Mouse (Mus musculus): ENCODE data around the gene Jade3. TPM values are rescaled to one million over a fixed set of nuclear protein-coding genes. Genes with fewer than 3 reads are reported as not detected.
A peak's percentile ranks its signal among the peaks of the same experiment; 100 is the strongest.
"Not testable (repeated sequence)": the region's sequence is repeated elsewhere in the genome, so short reads cannot be mapped to it uniquely, and the experiment has no call there.

Gene Jade3
- polyA plus RNA-seq (2015; fragmentation: Nextera tagmentation; extraction: Ambion mirVana): 11.0 and 12.0 TPM in 2 replicates

DNA sequence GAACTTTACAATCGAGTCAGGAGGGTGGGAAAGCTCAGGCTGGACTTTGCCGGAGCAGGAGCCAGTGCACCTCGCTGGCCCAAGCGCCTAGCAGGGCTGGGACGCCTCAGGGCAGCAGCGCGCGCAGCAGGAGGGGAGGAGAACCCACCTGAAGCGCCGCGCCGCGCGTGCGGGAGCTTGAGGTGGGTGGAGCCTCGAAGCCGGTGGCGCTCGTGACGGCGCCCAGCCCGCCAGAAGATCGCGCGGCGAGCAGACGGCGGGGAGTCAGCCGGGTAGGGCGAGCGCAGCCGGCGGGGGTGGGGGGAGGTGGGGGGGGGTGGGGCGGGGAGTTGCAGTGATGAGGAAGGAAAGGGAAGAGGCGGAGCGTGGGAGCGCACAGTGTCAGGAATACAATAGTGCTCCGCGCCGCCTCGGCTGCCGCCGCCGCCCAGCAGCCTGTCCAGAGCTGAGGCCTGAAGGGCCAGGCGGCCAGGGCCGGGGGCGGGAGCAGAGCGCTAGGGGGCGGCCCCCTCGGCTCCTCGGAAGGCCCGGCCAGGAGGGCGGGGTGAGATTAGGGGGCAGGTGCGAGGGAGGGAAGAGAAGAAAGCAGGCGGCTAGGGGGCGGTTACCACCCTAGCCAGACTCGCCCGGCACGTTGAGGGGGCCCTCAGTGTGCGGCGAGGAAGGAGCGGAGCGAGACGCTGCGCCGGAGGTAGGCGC is at the start of gene Jade3:
TSS of gene Jade3 (plus strand) at position 549 of the 699 bp plus-strand sequence.
- H3K9me3 ChIP-seq: no peaks in the 10 kb centered on the region
- 23% methylated on average over 47 of the region's 67 CpGs for WGBS

DNA sequence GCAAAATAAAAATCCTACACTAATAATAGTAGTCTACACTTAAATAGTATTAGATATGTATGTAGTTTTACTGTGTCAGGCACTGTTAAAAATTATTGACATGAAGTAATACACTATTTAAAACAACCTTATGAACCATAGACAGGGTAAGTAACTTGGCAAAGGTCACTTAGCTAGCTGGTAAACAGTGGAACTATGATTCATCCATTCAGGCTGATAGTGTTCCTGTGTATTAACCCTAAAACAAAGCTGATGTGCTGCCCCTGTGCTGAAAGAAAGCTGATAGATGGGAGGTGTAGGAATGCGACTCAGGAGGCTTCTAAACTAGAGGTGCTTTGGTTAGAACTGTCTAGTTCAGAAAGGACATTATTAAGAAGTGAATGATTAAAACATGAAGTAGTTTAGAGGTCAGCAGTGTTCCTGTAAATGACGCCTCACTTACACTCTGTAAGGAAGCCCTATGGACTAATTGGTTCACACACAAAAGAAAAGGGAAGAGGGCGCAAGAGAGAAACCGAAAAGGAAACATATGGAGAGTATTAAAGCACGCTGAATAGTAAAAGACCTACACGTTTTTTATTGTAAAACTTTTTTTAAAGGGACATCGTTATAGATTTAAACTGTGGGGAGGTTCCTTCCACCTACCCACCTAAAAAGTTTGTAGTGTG is 46.0 kb upstream of the Jade3 start:
- 74% methylated on average over 7 of the region's 7 CpGs for WGBS
- H3K4me1 ChIP-seq: no peaks in the 10 kb centered on the region
- no peak overlapping the region for H3K4me3 ChIP-seq
- no peak overlapping the region for H3K9ac ChIP-seq
- 0 out of 2 replicates have a peak, but pooled peaks cover 3% of the 10 kb centered on the region for H3K36me3 ChIP-seq
- H3K27me3 ChIP-seq: no peaks in the 10 kb centered on the region
- ATAC-seq (ENCODE audit: borderline replicate concordance, extremely low read depth, low FRiP score, low TSS enrichment): no peak
- H3K27ac ChIP-seq: no peak overlapping the region
- H3K9me3 ChIP-seq: no peaks in the 10 kb centered on the region
- no peak overlapping the region for H3K4me2 ChIP-seq

More for the DNA sequence above, at the start of gene Jade3:
- ATAC-seq (ENCODE audit: borderline replicate concordance, extremely low read depth, low FRiP score, low TSS enrichment): peak; percentile 99
- Histone ChIP-seq H3K27ac (peak within 1 kb of the TSS; percentile 78), H3K9ac (peak within 1 kb of the TSS; percentile 60), H3K27me3 (no peaks in the 10 kb centered on the region), H3K36me3 (no peaks in the 10 kb centered on the region), H3K4me2 (peak within 1 kb of the TSS; percentile 58), H3K4me1 (no peaks in the 10 kb centered on the region), H3K4me3 (peak within 1 kb of the TSS; percentile 65)

DNA sequence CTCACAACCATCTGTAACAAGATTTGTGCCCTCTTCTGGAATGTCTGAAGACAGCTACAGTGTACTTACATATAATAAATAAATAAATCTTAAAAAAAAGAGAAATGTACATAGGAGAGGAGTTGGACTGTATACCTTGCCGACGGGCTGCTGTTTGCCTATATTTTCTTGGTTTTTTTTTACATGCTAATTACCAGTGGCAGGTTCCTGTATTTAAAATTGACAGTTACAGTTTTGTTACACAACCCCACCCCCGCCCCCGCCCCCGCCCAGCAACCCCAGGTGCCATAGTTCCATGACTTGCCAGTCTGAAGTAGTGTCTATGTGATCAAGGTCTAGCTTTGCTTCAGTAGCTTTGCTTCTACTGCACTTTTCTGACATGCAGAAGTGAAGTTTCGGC is 43.2 kb upstream of the Jade3 start:
- Histone ChIP-seq H3K27me3 (no peaks in the 10 kb centered on the region), H3K36me3 (no peaks in the 10 kb centered on the region), H3K4me1 (no peaks in the 10 kb centered on the region), H3K4me3 (no peak overlapping the region), H3K27ac (no peak overlapping the region), H3K9ac (no peak overlapping the region), H3K4me2 (no peak overlapping the region), H3K9me3 (no peaks in the 10 kb centered on the region)
- ATAC-seq (ENCODE audit: borderline replicate concordance, extremely low read depth, low FRiP score, low TSS enrichment): no peak
- WGBS: 85% methylated on average over 6 of the region's 6 CpGs

DNA sequence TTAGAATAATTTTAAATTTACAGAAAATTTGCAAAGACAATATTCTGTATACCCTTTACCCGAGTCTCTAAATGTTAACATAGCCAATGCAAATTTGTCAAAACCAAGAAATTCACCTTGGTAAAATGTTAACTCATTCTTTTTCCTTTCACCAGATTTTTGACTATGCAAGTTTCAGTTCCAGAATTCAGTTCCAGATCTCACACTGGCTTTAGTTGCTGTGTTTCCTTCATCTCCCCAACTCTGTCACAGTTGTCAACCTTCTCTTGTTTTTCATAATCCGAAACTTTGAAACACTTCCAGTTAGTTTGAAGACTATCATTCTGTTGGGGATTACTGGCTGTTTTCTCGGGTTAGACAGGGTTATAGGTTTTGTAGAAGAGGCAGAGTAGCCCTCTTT is 38.5 kb upstream of the Jade3 start:
- Histone ChIP-seq H3K36me3 (no peaks in the 10 kb centered on the region), H3K4me3 (no peak overlapping the region), H3K4me1 (no peaks in the 10 kb centered on the region), H3K9me3 (no peaks in the 10 kb centered on the region), H3K27me3 (no peaks in the 10 kb centered on the region), H3K9ac (no peak overlapping the region), H3K27ac (no peak overlapping the region), H3K4me2 (no peak overlapping the region)
- no peak for ATAC-seq (ENCODE audit: borderline replicate concordance, extremely low read depth, low FRiP score, low TSS enrichment)
- WGBS: 67% methylated on average over 3 of the region's 3 CpGs

DNA sequence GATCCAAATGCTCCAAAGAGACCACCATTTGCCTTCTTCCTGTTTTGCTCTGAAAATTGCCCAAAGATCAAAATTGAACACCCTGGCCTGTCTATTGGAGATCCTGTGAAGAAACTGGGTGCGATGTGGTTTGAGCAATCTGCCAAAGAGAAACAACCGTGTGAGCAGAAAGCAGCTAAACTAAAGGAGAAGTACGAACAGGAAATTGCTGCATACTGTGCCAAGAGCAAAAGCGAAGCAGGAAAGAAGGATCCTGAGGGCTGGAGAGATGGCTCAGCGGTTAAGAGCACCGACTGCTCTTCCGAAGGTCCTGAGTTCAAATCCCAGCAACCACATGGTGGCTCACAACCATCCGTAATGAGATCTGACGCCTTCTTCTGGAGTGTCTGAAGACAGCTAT is 33.5 kb upstream of the Jade3 start:
- H3K27me3 ChIP-seq; ATAC-seq (ENCODE audit: borderline replicate concordance, extremely low read depth, low FRiP score, low TSS enrichment); H3K36me3 ChIP-seq; H3K9me3 ChIP-seq; H3K9ac ChIP-seq; H3K27ac ChIP-seq; H3K4me1 ChIP-seq; H3K4me2 ChIP-seq; H3K4me3 ChIP-seq: not testable (repeated sequence)
- 88% methylated on average over 9 of the region's 9 CpGs for WGBS

DNA sequence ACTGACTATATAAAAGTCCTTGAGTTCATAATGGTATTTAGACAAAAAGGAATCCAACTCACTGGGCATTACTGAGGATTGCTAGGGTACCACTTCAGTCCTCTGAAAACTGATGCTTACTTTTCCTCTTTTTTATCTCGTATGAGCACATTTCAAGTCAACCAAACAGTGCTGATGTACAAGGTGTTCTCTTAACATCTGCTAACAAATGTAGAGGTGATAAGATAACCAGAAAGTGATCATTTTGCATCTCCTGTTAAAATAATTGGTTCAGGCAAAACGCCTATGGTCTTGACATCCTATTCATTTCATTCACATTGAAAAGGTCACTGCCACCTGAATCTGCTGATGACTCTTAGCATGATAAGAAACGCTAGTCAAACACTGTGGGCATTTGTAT is 32.5 kb upstream of the Jade3 start:
- H3K4me3 ChIP-seq: no peak overlapping the region
- H3K36me3 ChIP-seq: no peaks in the 10 kb centered on the region
- no peaks in the 10 kb centered on the region for H3K9me3 ChIP-seq
- ATAC-seq (ENCODE audit: borderline replicate concordance, extremely low read depth, low FRiP score, low TSS enrichment): no peak
- H3K27me3 ChIP-seq: no peaks in the 10 kb centered on the region
- no peaks in the 10 kb centered on the region for H3K4me1 ChIP-seq
- WGBS: 47% methylated on average over 3 of the region's 3 CpGs
- no peak overlapping the region for H3K27ac ChIP-seq
- no peak overlapping the region for H3K4me2 ChIP-seq
- no peak overlapping the region for H3K9ac ChIP-seq

DNA sequence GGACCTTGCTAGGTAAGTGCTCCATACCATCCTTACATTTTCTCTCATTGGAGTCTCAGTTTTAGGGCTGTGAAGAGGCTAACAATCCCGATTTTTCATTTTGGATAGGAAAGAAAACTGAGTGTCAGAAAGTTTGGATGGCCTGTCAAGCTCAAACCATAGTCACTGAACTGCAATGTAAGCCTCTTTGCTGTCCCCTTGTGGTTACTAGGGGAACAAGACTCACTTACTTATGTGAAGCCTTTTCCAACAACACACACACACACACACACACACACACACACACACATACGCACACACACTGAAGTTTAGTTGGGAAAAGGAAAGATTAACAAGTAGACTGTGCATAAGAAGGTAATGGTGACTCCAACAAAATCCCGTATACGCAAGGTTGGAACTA is 21.4 kb upstream of the Jade3 start:
- H3K4me3 ChIP-seq: no peak overlapping the region
- no peak for ATAC-seq (ENCODE audit: borderline replicate concordance, extremely low read depth, low FRiP score, low TSS enrichment)
- no peak overlapping the region for H3K27ac ChIP-seq
- H3K27me3 ChIP-seq: no peaks in the 10 kb centered on the region
- H3K9ac ChIP-seq: no peak overlapping the region
- 85% methylated on average over 4 of the region's 4 CpGs for WGBS
- H3K4me2 ChIP-seq: no peak overlapping the region
- no peaks in the 10 kb centered on the region for H3K9me3 ChIP-seq
- H3K4me1 ChIP-seq: no peaks in the 10 kb centered on the region
- no peaks in the 10 kb centered on the region for H3K36me3 ChIP-seq

DNA sequence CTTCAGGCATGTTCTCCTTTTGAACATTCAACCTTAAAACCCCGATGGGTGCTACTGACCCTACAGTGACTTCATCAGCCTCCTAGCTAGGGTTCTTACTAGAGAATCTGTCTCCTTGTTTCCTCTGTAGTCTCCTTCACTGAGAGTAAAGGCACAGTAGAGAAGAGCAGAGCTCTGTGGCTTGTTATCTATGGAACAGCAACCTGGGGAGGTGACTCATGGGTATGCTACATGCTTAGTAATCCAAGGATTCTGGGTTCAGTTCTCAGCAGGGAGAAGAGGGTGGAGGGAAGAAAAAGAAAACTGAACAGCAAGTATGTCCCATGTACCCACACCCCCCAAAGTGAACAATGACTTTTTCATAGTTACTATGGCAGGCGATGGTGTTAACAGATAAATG is 18.6 kb upstream of the Jade3 start:
- ATAC-seq (ENCODE audit: borderline replicate concordance, extremely low read depth, low FRiP score, low TSS enrichment): no peak
- Histone ChIP-seq H3K9me3 (no peaks in the 10 kb centered on the region), H3K4me2 (no peak overlapping the region), H3K36me3 (no peaks in the 10 kb centered on the region), H3K4me1 (no peaks in the 10 kb centered on the region), H3K4me3 (no peak overlapping the region), H3K9ac (no peak overlapping the region), H3K27ac (no peak overlapping the region), H3K27me3 (no peaks in the 10 kb centered on the region)
- WGBS: 88% methylated on average over 2 of the region's 2 CpGs

DNA sequence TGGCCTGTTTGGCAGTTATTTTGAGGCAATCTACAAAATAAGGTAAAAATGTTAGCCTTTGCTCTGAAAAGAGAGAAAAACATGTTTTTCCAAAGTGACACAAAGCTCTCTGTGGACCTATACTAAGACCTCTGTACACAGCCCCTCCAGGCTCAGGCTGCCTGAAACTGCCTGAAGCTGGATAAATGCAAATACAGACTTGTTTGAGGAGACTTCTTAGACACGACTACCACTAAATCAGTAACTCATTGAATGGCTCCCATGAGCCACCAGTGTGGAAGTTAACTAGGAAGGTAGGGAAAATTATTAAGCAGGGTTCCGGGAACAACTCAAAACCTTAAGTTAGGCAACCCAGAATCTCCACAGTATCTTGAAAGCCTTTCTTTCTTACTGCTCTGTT is 17.8 kb upstream of the Jade3 start:
- H3K27ac ChIP-seq: no peak overlapping the region; the same call in 1 of the 2 replicates
- no peak overlapping the region for H3K4me3 ChIP-seq
- no peak for ATAC-seq (ENCODE audit: borderline replicate concordance, extremely low read depth, low FRiP score, low TSS enrichment)
- H3K4me2 ChIP-seq: no peak overlapping the region
- no peaks in the 10 kb centered on the region for H3K4me1 ChIP-seq
- no peaks in the 10 kb centered on the region for H3K36me3 ChIP-seq
- no peaks in the 10 kb centered on the region for H3K9me3 ChIP-seq
- H3K9ac ChIP-seq: no peak overlapping the region
- 67% methylated on average over 2 of the region's 2 CpGs for WGBS
- H3K27me3 ChIP-seq: no peaks in the 10 kb centered on the region

DNA sequence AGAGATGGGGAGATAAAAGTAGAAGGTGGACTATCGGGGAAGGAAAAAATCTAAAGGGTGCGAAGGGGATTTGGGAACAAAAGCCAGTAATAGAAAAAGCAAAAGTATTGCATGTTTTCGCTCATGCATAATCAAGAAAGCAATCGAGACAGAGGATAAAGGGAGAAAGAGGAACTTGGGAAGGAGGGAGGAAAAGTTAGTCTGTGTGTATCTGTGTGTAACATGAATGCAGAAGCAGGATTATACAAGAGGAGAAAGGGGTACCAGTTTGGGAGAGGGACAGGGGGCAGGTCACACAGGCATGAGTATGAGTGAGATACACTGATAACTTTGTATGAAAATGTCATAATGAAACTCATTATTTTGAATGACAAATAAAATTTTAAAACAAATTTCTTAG is 14.1 kb upstream of the Jade3 start:
- no peak overlapping the region for H3K27ac ChIP-seq
- no peak overlapping the region for H3K4me3 ChIP-seq
- no peaks in the 10 kb centered on the region for H3K27me3 ChIP-seq
- no peak overlapping the region for H3K9ac ChIP-seq
- H3K9me3 ChIP-seq: no peaks in the 10 kb centered on the region
- no peak for ATAC-seq (ENCODE audit: borderline replicate concordance, extremely low read depth, low FRiP score, low TSS enrichment)
- H3K4me2 ChIP-seq: no peak overlapping the region
- WGBS: 95% methylated on average over 4 of the region's 4 CpGs
- no peaks in the 10 kb centered on the region for H3K4me1 ChIP-seq
- no peaks in the 10 kb centered on the region for H3K36me3 ChIP-seq

DNA sequence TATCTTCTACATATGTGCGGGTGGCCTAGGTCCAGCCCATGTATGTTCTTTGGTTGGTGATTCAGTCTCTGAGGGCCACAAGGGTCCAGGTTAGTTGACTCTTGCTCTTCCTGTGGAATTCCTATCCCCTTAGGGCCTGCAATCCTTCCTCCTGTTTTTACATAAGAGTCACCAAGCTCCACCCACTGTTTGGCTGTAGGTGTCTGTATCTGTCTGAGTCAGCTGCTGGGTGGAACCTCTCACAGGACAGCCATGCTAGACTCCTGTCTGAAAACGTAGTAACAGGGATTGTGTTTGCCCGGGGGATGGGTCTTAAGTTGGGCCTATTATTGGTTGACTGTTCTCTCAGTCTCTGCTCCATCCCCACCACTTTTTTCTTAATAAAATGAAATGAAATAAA is 13.3 kb upstream of the Jade3 start:
- no peak overlapping the region for H3K4me2 ChIP-seq

DNA sequence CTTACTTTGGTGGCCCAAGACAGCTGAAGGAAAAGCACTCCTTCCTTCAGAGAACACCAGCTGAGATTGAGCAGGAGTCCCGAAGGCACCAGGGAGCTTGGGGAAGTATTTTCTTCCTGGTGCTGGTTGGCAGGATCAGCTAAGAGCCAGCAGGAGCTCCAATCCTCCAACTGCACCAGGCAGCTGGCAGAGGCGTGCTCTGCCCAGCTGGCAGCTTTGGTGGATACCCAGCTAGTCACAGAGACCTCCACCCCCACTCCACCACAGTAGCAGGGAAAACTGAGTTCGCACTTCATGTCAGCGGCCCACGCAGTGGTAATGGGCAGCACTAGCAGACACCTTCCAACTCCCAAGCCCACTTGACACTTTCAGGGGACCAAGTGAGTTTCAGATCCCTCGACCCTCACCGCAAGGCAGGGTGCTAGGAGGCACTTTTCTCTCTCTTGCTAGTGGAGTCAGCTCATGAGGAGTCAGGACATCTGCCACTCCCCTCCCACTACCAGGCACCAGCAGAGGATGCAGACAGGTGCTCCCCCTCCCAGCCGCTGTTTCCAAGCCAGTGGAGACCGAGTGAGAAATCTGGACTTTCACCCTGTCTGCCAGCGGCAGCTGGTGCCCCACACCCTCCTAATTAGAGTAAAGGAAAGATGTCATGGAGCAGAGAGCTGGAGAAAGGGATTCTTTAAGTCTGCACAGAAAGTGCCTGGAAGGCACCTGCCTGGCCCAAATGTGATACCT is 10.4 kb upstream of the Jade3 start:
- Histone ChIP-seq H3K27ac (no peak overlapping the region; the same call in 1 of the 2 replicates), H3K4me3 (no peak overlapping the region), H3K9ac (no peak overlapping the region), H3K4me2 (no peak overlapping the region), H3K27me3 (no peaks in the 10 kb centered on the region), H3K4me1 (no peaks in the 10 kb centered on the region), H3K9me3 (no peaks in the 10 kb centered on the region), H3K36me3 (no peaks in the 10 kb centered on the region)
- ATAC-seq (ENCODE audit: borderline replicate concordance, extremely low read depth, low FRiP score, low TSS enrichment): no peak
- WGBS: 47% methylated on average over 10 of the region's 10 CpGs

More for the DNA sequence above, 13.3 kb upstream of the Jade3 start:
- WGBS: 79% methylated on average over 3 of the region's 3 CpGs
- no peaks in the 10 kb centered on the region for H3K9me3 ChIP-seq
- no peaks in the 10 kb centered on the region for H3K36me3 ChIP-seq
- no peak overlapping the region for H3K27ac ChIP-seq
- H3K4me1 ChIP-seq: no peaks in the 10 kb centered on the region
- H3K27me3 ChIP-seq: no peaks in the 10 kb centered on the region
- no peak for ATAC-seq (ENCODE audit: borderline replicate concordance, extremely low read depth, low FRiP score, low TSS enrichment)
- H3K9ac ChIP-seq: no peak overlapping the region
- no peak overlapping the region for H3K4me3 ChIP-seq

Measured in lung, embryonic 15.5 days (tissue).